Mouse (Mus musculus): ENCODE data around the gene Sars. TPM values are rescaled to one million over a fixed set of nuclear protein-coding genes. Genes with fewer than 3 reads are reported as not detected.

Gene Sars
- total RNA-seq (2021) = 100 to 1,000 TPM; 107 to 113 TPM
- long read RNA-seq, experiment 1, transcript Sars-201 (11 exons, 3,570 nt) = major isoform, 83 of 102 reads
- long read RNA-seq, experiment 1, transcript Sars-202 (12 exons, 1,866 nt) = minor isoform, 7 of 102 reads
- long read RNA-seq, experiment 1, partial matches to known transcripts = 7 of 102 reads
- long read RNA-seq, experiment 1, other reads (novel, unspliced or antisense) = 4 of 102 reads
- long read RNA-seq, experiment 2, transcript Sars-201 (11 exons, 3,570 nt) = major isoform, 107 of 125 reads
- long read RNA-seq, experiment 2, partial matches to known transcripts = 7 of 125 reads
- long read RNA-seq, experiment 2, other reads (novel, unspliced or antisense) = 7 of 125 reads

- DNase-seq (ENCODE audit: low spot score in 2 of 2) = peak; percentile 86 to 93
Measured at GRCm38 (mm10) chr3:108444698-108445365, at the start of gene Sars. TSS of gene Sars (minus strand) at chr3:108445209.

- no peak for DNase-seq (ENCODE audit: low spot score in 2 of 2)
Measured at GRCm38 (mm10) chr3:108489968-108490367, 45.0 kb upstream of the Sars start.

GRCm38 (mm10) chr3:108484749-108485148 is 39.7 kb upstream of the Sars start:
- DNase-seq (ENCODE audit: low spot score in 2 of 2) = no peak

GRCm38 (mm10) chr3:108478800-108479199 is 33.8 kb upstream of the Sars start:
- DNase-seq (ENCODE audit: low spot score in 2 of 2) = no peak

- no peak for DNase-seq (ENCODE audit: low spot score in 2 of 2)
Measured at GRCm38 (mm10) chr3:108476761-108477619, 32.0 kb upstream of the Sars start.

- DNase-seq (ENCODE audit: low spot score in 2 of 2) = no peak
Measured at GRCm38 (mm10) chr3:108475496-108475895, 30.5 kb upstream of the Sars start.

GRCm38 (mm10) chr3:108474969-108475368 is 30.0 kb upstream of the Sars start:
- DNase-seq (ENCODE audit: low spot score in 2 of 2) = no peak

GRCm38 (mm10) chr3:108467760-108468159 is 22.8 kb upstream of the Sars start:
- DNase-seq (ENCODE audit: low spot score in 2 of 2) = no peak

GRCm38 (mm10) chr3:108466425-108466824 is 21.4 kb upstream of the Sars start:
- no peak for DNase-seq (ENCODE audit: low spot score in 2 of 2)

- DNase-seq (ENCODE audit: low spot score in 2 of 2) = no peak
Measured at GRCm38 (mm10) chr3:108458866-108459265, 13.9 kb upstream of the Sars start.

GRCm38 (mm10) chr3:108458380-108458779 is 13.4 kb upstream of the Sars start:
- DNase-seq (ENCODE audit: low spot score in 2 of 2) = no peak

- no peak for DNase-seq (ENCODE audit: low spot score in 2 of 2)
Measured at GRCm38 (mm10) chr3:108454172-108454571, 9.2 kb upstream of the Sars start.

- DNase-seq (ENCODE audit: low spot score in 2 of 2) = no peak
Measured at GRCm38 (mm10) chr3:108451969-108452368, 7.0 kb upstream of the Sars start.

- no peak for DNase-seq (ENCODE audit: low spot score in 2 of 2)
Measured at GRCm38 (mm10) chr3:108445366-108445705, 327 bp upstream of the Sars start.

GRCm38 (mm10) chr3:108444029-108444428 is 980 bp downstream of the Sars start:
- DNase-seq (ENCODE audit: low spot score in 2 of 2) = no peak

GRCm38 (mm10) chr3:108436380-108436714 is 8.7 kb downstream of the Sars start:
- no peak for DNase-seq (ENCODE audit: low spot score in 2 of 2)

- DNase-seq (ENCODE audit: low spot score in 2 of 2) = no peak
Measured at GRCm38 (mm10) chr3:108435701-108436379, 9.2 kb downstream of the Sars start.

GRCm38 (mm10) chr3:108433881-108434495 is 11.0 kb downstream of the Sars start:
- no peak for DNase-seq (ENCODE audit: low spot score in 2 of 2)

- DNase-seq (ENCODE audit: low spot score in 2 of 2) = no peak
Measured at GRCm38 (mm10) chr3:108433188-108433880, 11.7 kb downstream of the Sars start.

- no peak for DNase-seq (ENCODE audit: low spot score in 2 of 2)
Measured at GRCm38 (mm10) chr3:108432542-108433187, 12.3 kb downstream of the Sars start.

Measured in gastrocnemius, postnatal 4 days (tissue).